Mouse (Mus musculus): Measurements from ENCODE around the gene Ank3. TPM values are rescaled to one million over a fixed set of nuclear protein-coding genes. Genes with fewer than 3 reads are reported as not detected.

The Ank3 gene
- polyA plus RNA-seq, 1 experiment: 39.1 TPM

DNA sequence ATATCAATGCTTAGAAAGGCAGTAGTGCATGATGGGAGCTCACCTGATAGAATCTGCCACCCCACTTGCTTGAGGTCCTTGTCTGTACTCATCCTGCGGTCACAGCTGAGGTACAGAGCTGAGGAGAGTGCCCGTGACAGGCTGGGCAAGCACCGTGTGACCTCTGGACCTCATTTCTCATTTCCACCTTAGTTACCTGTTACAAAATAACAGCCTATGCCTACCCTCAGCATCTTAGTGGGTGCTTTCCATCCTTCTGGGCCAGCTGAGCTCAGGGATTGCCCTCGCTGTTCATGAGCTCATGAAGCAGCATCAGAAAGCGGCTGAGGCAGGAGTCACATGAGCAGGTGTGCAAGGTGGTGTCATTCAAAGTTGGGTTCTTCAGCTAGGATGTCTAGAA is 523.5 kb downstream of the Ank3 start:
- Histone ChIP-seq H3K36me3 (ENCODE audit: control insufficient read depth, insufficient read depth, low read length) (no peaks in the 10 kb centered on the region), H3K27me3 (replicated peaks; ENCODE audit: control insufficient read depth, insufficient read depth, low read length) (no peaks in the 10 kb centered on the region), H3K4me3 (ENCODE audit: insufficient read depth, low read depth, low read length) (no peak overlapping the region), H3K27ac (ENCODE audit: insufficient read depth, low read depth, low read length) (no peak overlapping the region), H3K4me1 (ENCODE audit: control insufficient read depth, insufficient read depth, low read length) (peaks cover 25% of the 10 kb centered on the region)
- 65% methylated on average over 5 of the region's 5 CpGs for WGBS
- peak; percentile 77 for DNase-seq
- no peak for TF ChIP-seq CTCF (conservative IDR thresholded peaks at IDR 0.05; ENCODE audit: insufficient read depth, insufficient read length, low read depth, low read length)
- no peak for TF ChIP-seq POLR2A (IDR thresholded peaks at IDR 0.05; ENCODE audit: low read depth, low read length)

DNA sequence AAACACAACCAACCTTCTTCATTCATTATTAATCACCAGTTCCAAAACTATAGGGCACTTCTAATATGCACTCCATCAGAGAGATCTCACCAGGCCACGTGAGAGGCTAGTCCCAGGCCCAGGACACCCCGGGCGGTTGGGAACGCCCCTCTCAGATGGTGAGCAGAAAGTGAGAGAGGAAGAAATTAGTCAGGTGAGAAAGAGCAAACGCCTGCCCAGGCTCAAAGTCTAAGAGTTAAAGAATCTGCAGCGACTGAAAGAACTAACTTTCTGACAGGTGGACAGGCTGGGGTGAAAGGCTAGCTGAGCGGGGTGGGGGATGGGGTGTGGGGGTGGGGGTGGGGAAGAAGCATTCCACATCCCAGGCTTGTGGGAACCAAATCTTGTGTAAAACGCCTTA is 525.2 kb downstream of the Ank3 start:
- H3K4me3 ChIP-seq (ENCODE audit: insufficient read depth, low read depth, low read length): no peak overlapping the region
- peaks cover 30% of the 10 kb centered on the region for H3K4me1 ChIP-seq (ENCODE audit: control insufficient read depth, insufficient read depth, low read length)
- no peaks in the 10 kb centered on the region for H3K36me3 ChIP-seq (ENCODE audit: control insufficient read depth, insufficient read depth, low read length)
- H3K27me3 ChIP-seq (replicated peaks; ENCODE audit: control insufficient read depth, insufficient read depth, low read length): no peaks in the 10 kb centered on the region
- H3K27ac ChIP-seq (ENCODE audit: insufficient read depth, low read depth, low read length): peak overlapping the region; percentile 68; the same call in 1 of the 2 replicates
- 13% methylated on average over 8 of the region's 8 CpGs for WGBS
- peak; percentile 93 for DNase-seq
- TF ChIP-seq CTCF (conservative IDR thresholded peaks at IDR 0.05; ENCODE audit: insufficient read depth, insufficient read length, low read depth, low read length) (no peak), POLR2A (IDR thresholded peaks at IDR 0.05; ENCODE audit: low read depth, low read length) (no peak)

DNA sequence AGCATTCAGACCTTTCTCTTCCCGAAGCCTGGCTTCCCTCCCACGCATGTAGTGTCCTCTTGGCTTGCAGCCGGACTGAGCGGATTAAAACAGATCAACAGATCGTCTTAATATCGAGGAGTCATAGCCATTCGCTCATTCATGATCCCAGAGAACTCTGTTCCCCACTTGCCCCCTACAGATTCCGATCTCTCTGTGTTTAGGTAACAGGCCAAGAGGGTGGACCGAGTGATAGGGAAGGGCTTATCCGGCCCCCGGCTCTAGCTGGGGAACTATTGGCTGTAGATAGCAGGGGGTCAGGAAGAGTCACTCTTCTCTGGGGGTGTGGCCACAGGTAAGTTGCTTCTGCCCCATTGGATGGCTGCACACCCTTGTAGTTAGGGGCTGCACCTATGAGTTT is 525.7 kb downstream of the Ank3 start:
- Histone ChIP-seq H3K27me3 (replicated peaks; ENCODE audit: control insufficient read depth, insufficient read depth, low read length) (no peaks in the 10 kb centered on the region), H3K36me3 (ENCODE audit: control insufficient read depth, insufficient read depth, low read length) (no peaks in the 10 kb centered on the region), H3K4me1 (ENCODE audit: control insufficient read depth, insufficient read depth, low read length) (peaks cover 30% of the 10 kb centered on the region), H3K4me3 (ENCODE audit: insufficient read depth, low read depth, low read length) (peak overlapping the region; percentile 24; the same call in 1 of the 2 replicates), H3K27ac (ENCODE audit: insufficient read depth, low read depth, low read length) (peak overlapping the region; percentile 91)
- WGBS: 18% methylated on average over 11 of the region's 11 CpGs
- peak; percentile 70 for DNase-seq
- TF ChIP-seq POLR2A (IDR thresholded peaks at IDR 0.05; ENCODE audit: low read depth, low read length): no peak
- no peak for TF ChIP-seq CTCF (conservative IDR thresholded peaks at IDR 0.05; ENCODE audit: insufficient read depth, insufficient read length, low read depth, low read length)

DNA sequence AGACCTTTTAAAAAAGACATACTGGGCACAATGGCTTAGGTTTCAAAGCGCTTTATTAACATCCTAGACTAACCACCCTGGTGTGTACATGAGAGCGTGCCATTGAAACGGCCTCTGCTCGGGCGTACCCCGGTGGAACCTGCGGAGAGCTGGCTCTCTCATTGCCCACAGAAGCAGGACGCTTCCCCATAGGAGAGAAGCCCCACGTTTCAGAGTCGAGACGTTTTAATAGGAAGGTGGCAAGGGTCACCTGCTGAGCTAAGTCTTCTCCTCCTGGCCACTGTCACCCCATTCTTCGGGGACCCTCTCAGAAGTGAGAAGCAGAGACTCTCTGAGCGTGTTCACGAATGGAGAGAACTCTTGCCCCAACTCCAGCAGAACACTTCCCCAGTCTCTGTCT is 526.3 kb downstream of the Ank3 start:
- 6% methylated on average over 14 of the region's 14 CpGs for WGBS
- Histone ChIP-seq H3K4me1 (ENCODE audit: control insufficient read depth, insufficient read depth, low read length) (peaks cover 32% of the 10 kb centered on the region), H3K4me3 (ENCODE audit: insufficient read depth, low read depth, low read length) (peak overlapping the region; percentile 50), H3K27me3 (replicated peaks; ENCODE audit: control insufficient read depth, insufficient read depth, low read length) (no peaks in the 10 kb centered on the region), H3K36me3 (ENCODE audit: control insufficient read depth, insufficient read depth, low read length) (no peaks in the 10 kb centered on the region; the same call in 1 of the 2 replicates), H3K27ac (ENCODE audit: insufficient read depth, low read depth, low read length) (peak overlapping the region; percentile 79)
- peak; percentile 34 for DNase-seq
- TF ChIP-seq POLR2A (IDR thresholded peaks at IDR 0.05; ENCODE audit: low read depth, low read length) (no peak), CTCF (conservative IDR thresholded peaks at IDR 0.05; ENCODE audit: insufficient read depth, insufficient read length, low read depth, low read length) (no peak)

DNA sequence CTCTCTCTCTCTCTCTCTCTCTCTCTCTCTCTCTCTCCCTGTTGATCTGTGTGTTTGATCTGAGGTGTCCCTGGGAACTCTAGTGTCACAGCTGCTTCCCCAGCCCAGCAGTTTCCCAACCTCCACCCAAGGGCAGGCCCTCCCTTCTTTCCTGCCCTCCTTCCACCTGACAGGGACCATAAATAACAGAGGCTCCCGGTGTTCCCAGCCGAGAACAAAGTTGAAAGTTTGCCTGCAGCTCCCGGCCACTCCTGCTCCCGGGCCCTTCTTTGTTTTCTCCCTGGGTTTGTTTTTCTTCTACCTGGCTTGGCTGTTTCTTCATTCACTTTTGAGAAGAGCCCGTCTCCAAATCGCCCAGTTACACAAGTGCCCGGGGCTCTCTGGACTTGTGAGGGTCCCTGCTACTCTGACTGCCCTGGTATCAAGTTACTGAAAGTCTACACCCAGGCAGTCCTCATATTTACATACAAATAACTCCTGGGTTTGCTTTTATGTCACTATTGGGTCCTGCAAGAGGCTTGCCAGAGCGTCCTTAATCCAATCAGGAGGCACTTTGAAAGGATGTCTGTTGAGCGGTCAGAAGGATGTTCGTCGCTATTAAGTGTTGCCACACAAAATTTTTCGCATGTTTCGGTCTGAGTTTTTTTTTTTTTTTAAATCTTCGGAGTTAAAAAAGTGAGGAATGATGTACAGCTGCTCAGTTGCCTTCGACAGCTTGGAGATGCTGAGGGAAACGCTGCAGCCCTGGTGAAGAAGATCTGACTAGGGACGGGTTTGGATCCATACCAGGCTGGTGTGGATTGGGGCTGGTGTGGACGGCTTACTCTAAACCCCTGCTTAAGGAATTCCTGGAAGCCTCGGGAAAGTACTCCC is 526.9 kb downstream of the Ank3 start:
- no peaks in the 10 kb centered on the region for H3K27me3 ChIP-seq (replicated peaks; ENCODE audit: control insufficient read depth, insufficient read depth, low read length)
- 4% methylated on average over 19 of the region's 19 CpGs for WGBS
- TF ChIP-seq CTCF (conservative IDR thresholded peaks at IDR 0.05; ENCODE audit: insufficient read depth, insufficient read length, low read depth, low read length) (no peak), POLR2A (IDR thresholded peaks at IDR 0.05; ENCODE audit: low read depth, low read length) (peak; percentile 30)
- H3K27ac ChIP-seq (ENCODE audit: insufficient read depth, low read depth, low read length): peak overlapping the region; percentile 79
- H3K4me1 ChIP-seq (ENCODE audit: control insufficient read depth, insufficient read depth, low read length): peaks cover 33% of the 10 kb centered on the region
- DNase-seq: peak; percentile 90
- H3K36me3 ChIP-seq (ENCODE audit: control insufficient read depth, insufficient read depth, low read length): no peaks in the 10 kb centered on the region; the same call in 1 of the 2 replicates
- H3K4me3 ChIP-seq (ENCODE audit: insufficient read depth, low read depth, low read length): peak overlapping the region; percentile 50

DNA sequence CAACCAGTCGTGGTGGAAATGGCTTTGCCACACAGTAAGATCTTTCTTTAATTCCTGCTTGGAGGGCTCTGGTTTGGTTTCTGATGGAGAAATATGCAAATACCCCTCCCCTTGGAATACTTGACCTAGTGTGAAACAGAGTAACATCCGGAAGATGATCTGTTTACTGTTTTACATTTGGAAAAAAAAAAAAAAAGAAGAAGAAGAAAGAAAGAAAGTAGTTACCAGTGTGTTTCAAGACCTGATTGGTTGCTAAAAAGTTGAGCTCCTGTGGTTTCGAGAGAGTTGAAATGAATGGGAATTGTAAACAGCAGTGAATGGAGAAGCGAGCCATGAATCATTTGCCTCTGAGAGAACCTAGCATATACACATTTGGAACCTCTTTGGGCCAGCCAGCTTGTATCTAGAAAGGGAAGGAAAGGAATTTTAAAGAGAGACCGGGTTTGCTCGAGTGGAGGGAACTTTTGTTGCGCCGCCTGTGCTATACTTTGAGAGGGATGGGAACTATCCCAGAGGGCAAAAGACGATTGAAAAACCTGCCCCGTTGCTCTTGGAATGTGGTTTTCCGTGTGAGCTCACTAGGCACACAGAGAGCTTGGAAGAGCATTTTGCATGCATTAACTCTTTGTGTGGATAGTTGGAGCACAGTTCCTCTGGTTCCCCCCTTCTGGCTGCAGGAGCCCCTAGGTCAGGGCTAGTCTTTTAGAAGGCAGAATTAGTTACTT is 527.7 kb downstream of the Ank3 start:
- H3K36me3 ChIP-seq (ENCODE audit: control insufficient read depth, insufficient read depth, low read length): no peaks in the 10 kb centered on the region; the same call in 1 of the 2 replicates
- peak overlapping the region; percentile 67 for H3K4me3 ChIP-seq (ENCODE audit: insufficient read depth, low read depth, low read length)
- H3K4me1 ChIP-seq (ENCODE audit: control insufficient read depth, insufficient read depth, low read length): peaks cover 33% of the 10 kb centered on the region
- WGBS: 4% methylated on average over 11 of the region's 11 CpGs
- H3K27me3 ChIP-seq (replicated peaks; ENCODE audit: control insufficient read depth, insufficient read depth, low read length): no peaks in the 10 kb centered on the region
- peak; percentile 37 for DNase-seq
- peak overlapping the region; percentile 97 for H3K27ac ChIP-seq (ENCODE audit: insufficient read depth, low read depth, low read length)
- TF ChIP-seq POLR2A (IDR thresholded peaks at IDR 0.05; ENCODE audit: low read depth, low read length) (no peak), CTCF (conservative IDR thresholded peaks at IDR 0.05; ENCODE audit: insufficient read depth, insufficient read length, low read depth, low read length) (no peak)

DNA sequence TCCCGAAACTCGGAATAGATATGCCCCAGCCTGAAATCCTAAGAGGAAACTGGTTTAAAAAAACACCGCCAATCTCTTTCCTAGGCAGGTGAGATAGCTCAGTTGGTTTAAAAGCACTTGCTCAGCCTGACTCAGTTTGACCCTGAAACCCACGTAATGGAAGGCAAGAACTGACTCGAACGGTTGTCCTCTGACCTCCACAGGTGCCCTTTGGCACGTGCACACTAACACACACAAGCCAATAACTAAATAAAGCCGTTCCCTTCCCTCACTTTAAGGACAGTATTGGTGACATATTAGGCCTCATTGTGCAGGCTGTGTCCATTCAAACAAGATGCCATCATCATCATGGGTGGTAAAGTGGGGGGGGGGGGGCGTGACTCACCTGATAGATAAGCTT is 528.4 kb downstream of the Ank3 start:
- peaks cover 29% of the 10 kb centered on the region for H3K4me1 ChIP-seq (ENCODE audit: control insufficient read depth, insufficient read depth, low read length)
- H3K27ac ChIP-seq (ENCODE audit: insufficient read depth, low read depth, low read length): peak overlapping the region; percentile 97
- no peaks in the 10 kb centered on the region; the same call in 1 of the 2 replicates for H3K36me3 ChIP-seq (ENCODE audit: control insufficient read depth, insufficient read depth, low read length)
- DNase-seq: peak; percentile 41
- peak overlapping the region; percentile 67 for H3K4me3 ChIP-seq (ENCODE audit: insufficient read depth, low read depth, low read length)
- TF ChIP-seq CTCF (conservative IDR thresholded peaks at IDR 0.05; ENCODE audit: insufficient read depth, insufficient read length, low read depth, low read length): no peak
- no peak for TF ChIP-seq POLR2A (IDR thresholded peaks at IDR 0.05; ENCODE audit: low read depth, low read length)
- WGBS: 22% methylated on average over 9 of the region's 9 CpGs
- no peaks in the 10 kb centered on the region for H3K27me3 ChIP-seq (replicated peaks; ENCODE audit: control insufficient read depth, insufficient read depth, low read length)
